Mouse (Mus musculus): ENCODE data around the gene Fads1. TPM values are rescaled to one million over a fixed set of nuclear protein-coding genes. Genes with fewer than 3 reads are reported as not detected.
"Not testable (repeated sequence)": the region's sequence is repeated elsewhere in the genome, so short reads cannot be mapped to it uniquely, and the experiment has no call there.

Gene Fads1
- polyA plus RNA-seq, 1 experiment from 2014 or later, result 171 TPM

DNA sequence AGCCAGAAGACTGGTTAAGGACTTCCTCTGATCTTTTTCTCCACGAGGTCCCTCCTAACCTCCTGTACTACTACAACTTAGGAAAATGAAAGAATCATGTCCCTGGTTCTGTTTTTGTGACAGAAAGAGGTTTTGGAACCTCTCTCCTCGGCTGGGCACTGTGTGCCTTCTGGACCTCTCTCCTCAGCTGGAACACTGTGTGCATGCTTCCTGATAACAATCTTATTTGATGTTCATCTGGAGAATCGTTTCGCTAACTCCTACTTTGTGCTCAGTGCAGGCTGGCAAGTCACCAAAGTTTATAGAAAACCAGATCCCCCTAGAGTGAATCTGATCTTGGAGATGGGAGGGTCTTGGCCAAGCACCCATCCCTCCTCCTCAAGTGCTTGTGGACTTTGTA, 15.6 kb upstream of the Fads1 start:
- H3K27me3 ChIP-seq, result no peaks in the 10 kb centered on the region
- TF ChIP-seq CTCF (IDR thresholded peaks at IDR 0.05), result no peak
- DNase-seq (ENCODE audit: low read depth, low spot score) (no peak), ATAC-seq (no peak)
- in situ Hi-C loops (cut with MboI; ENCODE audit: low pct_unique_long_range_greater_than_20kb), result no loop called here
- POLR2A ChIA-PET, result interaction anchor here (0.8 kb wide), 1 partner anchor 16 kb away, joined by 3 read pairs; the partner anchor contains the start of gene Fads1
- CTCF ChIA-PET, result interaction anchor here (1.2 kb wide), 1 partner anchor 11 kb away, joined by 4 read pairs; no protein-coding TSS in a partner anchor

DNA sequence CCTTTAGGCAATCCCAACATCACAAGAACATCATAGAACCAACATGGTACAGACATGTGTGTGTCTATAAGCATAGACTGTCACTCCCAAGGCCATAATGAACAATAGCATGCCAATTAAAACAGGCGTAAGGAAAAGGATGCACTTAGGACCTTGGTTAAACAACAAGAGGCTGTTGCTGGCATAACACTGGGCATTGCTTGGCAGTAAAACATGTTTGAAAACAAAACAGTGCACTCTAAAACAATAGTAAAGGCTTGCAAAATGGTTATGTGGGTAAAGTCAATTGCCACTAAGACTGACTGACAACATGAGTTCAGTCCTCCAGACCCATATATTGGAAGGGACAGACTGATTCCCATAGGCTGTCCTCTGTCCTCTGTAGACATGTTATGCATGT, 14.7 kb upstream of the Fads1 start:
- no peak for DNase-seq (ENCODE audit: low read depth, low spot score)
- TF ChIP-seq CTCF (IDR thresholded peaks at IDR 0.05), result no peak
- no peaks in the 10 kb centered on the region for H3K27me3 ChIP-seq
- ChIA-PET CTCF (no interaction called here), POLR2A (no interaction called here)
- ATAC-seq, result no peak
- in situ Hi-C loops (cut with MboI; ENCODE audit: low pct_unique_long_range_greater_than_20kb), result no loop called here

DNA sequence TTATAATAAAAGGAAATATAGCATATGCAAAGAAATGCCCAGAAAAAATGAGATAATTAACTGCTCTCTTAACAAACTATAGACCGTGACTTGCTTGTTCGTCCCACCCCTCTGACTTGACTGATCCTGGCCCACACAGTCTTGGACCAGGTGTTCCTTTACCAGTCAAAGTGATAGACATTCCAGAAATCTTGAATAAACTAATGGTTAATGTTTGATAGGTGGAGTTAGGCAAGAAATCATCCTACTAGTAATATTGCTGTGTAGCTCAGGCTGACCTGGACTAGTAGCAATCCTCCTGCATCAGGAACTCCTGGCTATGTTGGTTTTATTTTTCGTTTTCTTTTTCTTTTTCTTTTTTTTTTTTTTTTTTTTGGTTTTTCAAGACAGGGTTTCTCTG, 14.2 kb upstream of the Fads1 start:
- no peaks in the 10 kb centered on the region for H3K27me3 ChIP-seq
- DNase-seq (ENCODE audit: low read depth, low spot score), result no peak
- in situ Hi-C loops (cut with MboI; ENCODE audit: low pct_unique_long_range_greater_than_20kb), result no loop called here
- no peak for ATAC-seq
- TF ChIP-seq CTCF (IDR thresholded peaks at IDR 0.05), result no peak
- ChIA-PET POLR2A (no interaction called here), CTCF (no interaction called here)

DNA sequence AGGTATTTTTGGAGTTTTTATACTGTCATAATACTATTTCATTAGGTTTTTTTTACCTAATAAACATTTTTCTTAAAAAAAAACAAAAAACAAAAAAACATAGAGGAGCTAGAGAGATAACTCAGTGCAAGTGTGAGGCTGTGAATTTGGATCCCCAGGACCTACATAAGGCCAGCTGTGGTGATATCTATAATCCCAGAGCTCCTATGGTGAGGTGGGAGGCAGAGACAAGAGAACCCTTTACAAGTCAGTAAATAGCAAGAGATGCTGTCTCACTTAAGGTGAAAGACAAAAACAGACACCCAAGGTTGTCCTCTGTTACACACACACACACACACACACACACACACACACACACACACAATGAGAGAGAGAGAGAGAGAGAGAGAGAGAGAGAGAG, 13.5 kb upstream of the Fads1 start:
- ChIA-PET POLR2A (interaction anchor here (0.6 kb wide), 1 partner anchor 11 kb away, joined by 3 read pairs; no protein-coding TSS in a partner anchor), CTCF (interaction anchor here (2.5 kb wide), 1 partner anchor 13 kb away, joined by 10 read pairs; the partner anchor contains the start of gene Fads1)
- DNase-seq (ENCODE audit: low read depth, low spot score), result no peak
- in situ Hi-C loops (cut with MboI; ENCODE audit: low pct_unique_long_range_greater_than_20kb), result no loop called here
- no peak for TF ChIP-seq CTCF (IDR thresholded peaks at IDR 0.05)
- no peak for ATAC-seq
- no peaks in the 10 kb centered on the region for H3K27me3 ChIP-seq

DNA sequence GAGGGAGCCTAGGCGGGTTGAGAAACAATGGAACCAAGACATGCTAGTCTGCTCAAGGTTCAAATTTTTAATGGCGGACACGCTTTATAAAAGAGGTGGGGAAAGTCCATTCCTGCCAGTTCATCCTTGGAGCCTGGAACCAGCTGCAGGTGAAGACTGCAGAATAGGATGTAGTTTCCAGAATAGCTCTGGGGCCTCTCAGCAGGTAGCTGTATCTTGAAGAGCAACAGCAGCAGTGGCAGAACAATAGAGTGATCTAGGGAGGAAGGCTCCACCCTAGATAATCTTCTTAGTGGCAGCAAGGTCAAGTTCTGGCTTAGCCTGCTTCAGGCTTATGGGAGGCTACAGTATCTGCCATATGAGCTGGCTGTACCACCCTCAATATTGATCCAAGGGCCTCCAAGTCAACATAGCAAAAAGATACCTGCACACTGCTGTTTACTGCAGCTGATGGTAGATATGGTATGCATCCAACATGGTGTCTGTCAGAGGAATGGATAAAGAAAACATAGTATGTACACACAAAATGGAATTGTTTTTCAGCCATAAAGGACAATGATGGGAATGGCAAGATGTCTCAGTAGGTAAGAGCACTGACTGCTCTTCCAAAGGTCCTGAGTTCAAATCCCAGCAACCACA, 12.9 kb upstream of the Fads1 start:
- in situ Hi-C loops (cut with MboI; ENCODE audit: low pct_unique_long_range_greater_than_20kb); DNase-seq (ENCODE audit: low read depth, low spot score); H3K27me3 ChIP-seq; ATAC-seq: not testable (repeated sequence)
- POLR2A ChIA-PET, result interaction anchor here (0.6 kb wide), 1 partner anchor 10 kb away, joined by 3 read pairs; no protein-coding TSS in a partner anchor
- CTCF ChIA-PET, result interaction anchor here (1.0 to 2.5 kb wide), 3 partner anchors 10 to 32 kb away, joined by 3 to 10 read pairs (median 4); partner anchors contain the start of gene Fads1

DNA sequence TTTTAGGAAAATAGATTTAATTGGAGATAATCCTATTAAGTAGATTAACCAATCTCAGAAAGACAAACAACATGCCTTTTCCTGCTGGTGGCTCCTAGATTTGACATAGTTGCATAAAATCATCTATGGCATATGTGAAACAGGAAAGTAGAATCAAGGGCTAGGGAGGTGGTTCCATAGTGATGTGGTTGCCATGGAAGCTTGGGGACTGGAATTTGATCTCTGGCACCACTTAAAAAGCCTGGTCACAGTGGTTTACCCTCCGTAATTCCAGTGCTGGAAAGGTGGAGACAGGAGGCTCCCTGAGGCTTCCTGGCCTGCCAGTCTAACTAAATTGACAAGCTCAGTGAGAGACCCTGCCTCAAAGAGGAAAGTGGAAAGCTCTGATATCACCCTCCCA, 12.2 kb upstream of the Fads1 start:
- DNase-seq (ENCODE audit: low read depth, low spot score), result no peak
- in situ Hi-C loops (cut with MboI; ENCODE audit: low pct_unique_long_range_greater_than_20kb), result no loop called here
- no peak for TF ChIP-seq CTCF (IDR thresholded peaks at IDR 0.05)
- ChIA-PET CTCF (interaction anchor here (1.0 to 2.5 kb wide), 5 partner anchors 11 to 33 kb away, joined by 3 to 10 read pairs (median 3); partner anchors contain the start of gene Fads1), POLR2A (interaction anchor here (0.7 kb wide), 1 partner anchor 129 kb away, joined by 3 read pairs; no protein-coding TSS in a partner anchor)
- no peak for ATAC-seq
- H3K27me3 ChIP-seq, result no peaks in the 10 kb centered on the region

DNA sequence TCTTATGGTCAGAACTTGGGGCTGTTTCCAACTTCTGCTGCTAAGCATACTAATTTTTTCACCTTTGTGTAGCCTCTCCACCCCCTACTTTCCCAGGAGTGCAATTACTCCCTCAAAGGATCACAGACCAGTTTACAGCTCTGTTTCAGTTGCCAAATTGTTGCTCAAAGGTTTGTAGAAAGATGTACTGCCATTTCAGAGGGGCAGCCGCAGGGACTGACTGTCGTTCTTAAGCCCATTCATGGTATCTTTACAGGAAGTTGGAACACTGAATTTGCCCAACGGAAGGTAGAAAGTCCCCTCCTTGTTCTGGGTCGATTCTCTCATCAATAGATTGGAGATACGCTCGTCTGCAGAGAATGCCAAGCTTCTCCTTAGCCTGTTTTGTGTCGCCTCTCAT, 11.3 kb upstream of the Fads1 start:
- POLR2A ChIA-PET, result interaction anchor here (0.7 kb wide), 1 partner anchor 129 kb away, joined by 3 read pairs; no protein-coding TSS in a partner anchor
- no peak for ATAC-seq

DNA sequence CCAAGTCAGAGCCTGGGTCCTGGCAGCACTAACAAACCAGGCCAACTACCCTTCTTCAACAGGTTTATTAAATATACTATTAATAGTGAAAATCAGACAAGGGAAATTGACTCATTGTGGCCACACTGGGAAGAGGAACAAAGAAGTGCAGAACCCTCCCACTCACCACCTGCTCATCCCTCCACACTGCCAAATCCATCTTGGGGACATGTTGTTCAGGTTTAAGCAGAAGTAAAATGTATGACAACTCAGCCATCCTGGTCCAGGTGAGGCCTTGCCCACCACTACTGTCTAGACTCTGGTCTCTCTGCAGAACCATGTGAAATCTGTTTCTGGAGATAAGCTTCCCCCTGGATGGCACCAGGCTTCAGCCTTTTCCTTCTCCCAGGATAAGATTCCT, 10.8 kb upstream of the Fads1 start:
- ATAC-seq (no peak), DNase-seq (ENCODE audit: low read depth, low spot score) (no peak)
- TF ChIP-seq CTCF (IDR thresholded peaks at IDR 0.05), result no peak
- in situ Hi-C loops (cut with MboI; ENCODE audit: low pct_unique_long_range_greater_than_20kb), result no loop called here
- H3K27me3 ChIP-seq, result no peaks in the 10 kb centered on the region
- POLR2A ChIA-PET, result no interaction called here
- CTCF ChIA-PET, result interaction anchor here (0.7 to 2.5 kb wide), 3 partner anchors 11 to 23 kb away, joined by 3 to 10 read pairs (median 3); partner anchors contain the start of gene Fads1

More for the DNA sequence above, 11.3 kb upstream of the Fads1 start:
- no peak for DNase-seq (ENCODE audit: low read depth, low spot score)
- CTCF ChIA-PET, result interaction anchor here (0.7 to 2.5 kb wide), 4 partner anchors 11 to 22 kb away, joined by 3 to 10 read pairs (median 3); partner anchors contain the start of gene Fads1
- no peak for TF ChIP-seq CTCF (IDR thresholded peaks at IDR 0.05)
- no peaks in the 10 kb centered on the region for H3K27me3 ChIP-seq
- in situ Hi-C loops (cut with MboI; ENCODE audit: low pct_unique_long_range_greater_than_20kb), result no loop called here

DNA sequence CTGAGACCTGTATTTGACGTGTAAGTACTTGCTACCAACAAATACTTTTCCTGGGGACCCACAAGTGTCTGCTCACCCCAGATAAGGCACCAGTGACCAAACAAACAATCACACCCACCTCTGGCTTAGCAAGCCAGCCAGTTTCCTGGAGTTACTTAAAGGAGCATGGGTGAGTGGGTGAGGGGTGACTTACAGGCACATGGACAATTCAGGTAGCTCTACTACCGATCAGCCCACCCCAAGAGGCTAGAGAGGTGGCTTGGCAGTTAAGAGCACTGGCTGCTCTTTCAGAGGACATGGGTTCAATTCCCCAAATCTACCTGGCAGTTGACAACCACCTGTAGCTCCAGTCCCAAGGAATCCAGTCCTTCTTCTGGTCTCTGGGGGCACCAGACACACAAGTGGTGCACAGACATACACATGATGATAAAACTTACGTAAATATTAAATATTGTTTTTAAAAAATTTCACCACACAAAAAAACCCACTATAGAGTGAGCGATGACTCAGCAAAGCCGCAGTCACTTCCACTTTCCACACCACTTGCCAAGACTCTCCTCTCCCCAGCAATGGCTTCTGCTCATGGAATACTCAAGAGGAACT, 9.5 kb upstream of the Fads1 start:
- ChIA-PET POLR2A (no interaction called here), CTCF (no interaction called here)
- ATAC-seq (no peak), DNase-seq (ENCODE audit: low read depth, low spot score) (no peak)
- TF ChIP-seq CTCF (IDR thresholded peaks at IDR 0.05), result no peak
- in situ Hi-C loops (cut with MboI; ENCODE audit: low pct_unique_long_range_greater_than_20kb), result no loop called here
- H3K27me3 ChIP-seq, result no peaks in the 10 kb centered on the region

DNA sequence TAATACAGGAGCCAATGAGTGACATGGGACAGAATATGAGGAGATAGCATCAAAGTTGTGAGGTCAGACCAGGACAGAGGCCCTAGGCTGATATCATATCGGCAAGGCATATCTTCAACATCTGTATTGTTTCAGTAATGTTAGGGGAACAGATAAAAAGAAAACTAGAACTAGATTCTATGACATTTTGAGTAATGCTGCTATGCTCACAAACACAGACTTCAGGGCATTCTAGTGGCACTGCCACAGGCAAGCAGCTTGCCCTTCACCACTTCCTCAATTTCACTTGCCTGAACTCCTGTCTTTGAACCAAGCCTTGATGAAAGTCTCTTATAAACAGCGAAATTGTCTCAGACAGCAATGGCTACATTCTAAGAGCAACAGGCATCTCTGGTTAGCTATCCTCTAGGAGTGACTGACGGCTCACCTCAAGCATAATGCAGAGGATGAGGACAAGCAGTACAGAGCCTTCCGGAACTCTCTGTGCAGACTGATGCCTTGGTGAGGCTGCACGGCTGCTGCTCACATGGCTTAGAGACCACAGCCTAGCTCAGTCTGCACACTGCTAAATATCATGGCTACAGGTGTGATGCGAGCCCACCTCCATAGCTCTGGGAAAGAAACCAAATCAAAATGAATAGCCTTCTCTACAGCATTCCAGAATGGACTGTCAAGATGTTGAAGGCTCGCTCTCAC, 8.7 kb upstream of the Fads1 start:
- ATAC-seq (no peak), DNase-seq (ENCODE audit: low read depth, low spot score) (no peak)
- POLR2A ChIA-PET, result interaction anchor here (0.6 kb wide), 1 partner anchor 435 kb away, joined by 3 read pairs; no protein-coding TSS in a partner anchor
- TF ChIP-seq CTCF (IDR thresholded peaks at IDR 0.05), result no peak
- H3K27me3 ChIP-seq, result no peaks in the 10 kb centered on the region
- in situ Hi-C loops (cut with MboI; ENCODE audit: low pct_unique_long_range_greater_than_20kb), result no loop called here
- CTCF ChIA-PET, result interaction anchor here (1.6 kb wide), 1 partner anchor 15 kb away, joined by 5 read pairs; no protein-coding TSS in a partner anchor

Data from Patski (cell line).